Mouse (Mus musculus): ENCODE results near the gene Asic2.

- TF ChIP-seq POLR2A (IDR thresholded peaks at IDR 0.05; ENCODE audit: borderline replicate concordance, control insufficient read depth, low read depth, low read length): no peak
- no peak for TF ChIP-seq CTCF (IDR thresholded peaks at IDR 0.05; ENCODE audit: control insufficient read depth, insufficient read depth, low read length)
Observed at GRCm38 (mm10) chr11:81010766-81011165, 957.5 kb downstream of the Asic2 start.
